Mouse (Mus musculus) mesoderm, embryonic 11.5 days (tissue): Measurements from ENCODE around the gene Celf2.

Experiments
- DNase-seq: peaks from one replicate; pipeline ENCODE4 v3.0.0-alpha.2; 2012; ENCODE audit warnings: low read depth, low spot score

The Celf2 gene

GRCm38 (mm10) chr2:6507071-6507470 lies 1002.3 kb downstream of the Celf2 start:
- no peak for DNase-seq

- DNase-seq: peak; percentile 79
Measured at GRCm38 (mm10) chr2:6505979-6506811, 1003.2 kb downstream of the Celf2 start.

DNA sequence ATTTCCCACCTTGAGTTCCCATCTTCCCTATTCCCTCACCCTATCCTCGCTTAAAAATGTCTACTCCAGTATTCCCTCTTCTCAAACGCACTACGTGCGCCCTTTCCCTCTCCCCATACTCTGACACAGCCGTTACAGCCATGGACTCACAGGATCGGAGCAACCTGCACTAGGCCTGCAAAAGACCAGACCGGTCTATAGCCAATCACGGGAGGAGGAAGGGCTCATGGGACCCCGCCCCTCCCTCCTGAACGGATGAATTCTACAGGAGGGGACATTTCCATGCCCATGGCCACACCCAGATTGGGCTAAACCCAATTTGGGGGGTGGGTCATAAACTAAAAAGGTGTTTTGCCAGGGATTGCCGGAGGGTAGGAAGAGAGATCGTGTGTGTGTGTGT lies 1003.8 kb downstream of the Celf2 start:
- DNase-seq: no peak

DNA sequence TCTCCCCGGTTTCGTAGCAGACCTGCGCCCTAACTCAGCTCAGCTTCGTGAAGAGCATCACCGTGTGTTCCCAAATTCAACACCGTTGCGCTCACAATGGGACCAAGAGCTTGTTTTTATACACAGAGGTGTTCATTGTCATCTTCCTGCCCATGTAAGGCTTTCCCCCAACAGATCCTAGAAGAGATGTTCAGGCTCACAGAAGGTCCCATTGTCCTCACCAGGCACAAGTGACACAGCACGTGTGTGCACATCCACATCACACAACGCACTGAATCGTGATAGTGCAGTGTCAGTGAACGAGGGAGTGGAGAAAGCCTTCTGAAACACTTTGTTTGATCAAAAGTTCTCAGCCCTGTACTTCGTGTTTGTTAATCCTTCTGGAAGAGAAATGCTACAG lies 1011.3 kb downstream of the Celf2 start:
- no peak for DNase-seq

DNA sequence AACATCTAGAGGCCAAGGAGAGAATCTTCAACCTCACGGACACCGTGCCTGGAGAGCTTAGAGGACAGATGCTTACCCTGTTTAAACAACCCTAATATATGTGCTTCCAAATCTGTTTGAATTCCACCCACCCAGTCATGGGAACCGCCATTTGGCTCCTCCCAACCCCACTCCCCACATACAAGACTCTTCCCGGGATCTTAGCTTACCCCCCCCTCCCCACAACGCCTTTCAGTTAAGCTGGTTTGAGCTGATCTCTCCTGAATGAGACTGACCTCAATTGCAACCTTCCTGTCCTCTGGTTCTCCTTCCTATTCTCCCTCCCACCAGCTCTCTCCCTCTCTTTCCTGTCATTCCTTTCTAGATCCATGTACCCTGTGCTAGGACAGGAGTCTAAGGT lies 1011.7 kb downstream of the Celf2 start:
- DNase-seq: no peak

- DNase-seq: no peak
Measured at GRCm38 (mm10) chr2:6493886-6494285, 1015.5 kb downstream of the Celf2 start.

GRCm38 (mm10) chr2:6490870-6491269 lies 1018.5 kb downstream of the Celf2 start:
- DNase-seq: no peak

DNA sequence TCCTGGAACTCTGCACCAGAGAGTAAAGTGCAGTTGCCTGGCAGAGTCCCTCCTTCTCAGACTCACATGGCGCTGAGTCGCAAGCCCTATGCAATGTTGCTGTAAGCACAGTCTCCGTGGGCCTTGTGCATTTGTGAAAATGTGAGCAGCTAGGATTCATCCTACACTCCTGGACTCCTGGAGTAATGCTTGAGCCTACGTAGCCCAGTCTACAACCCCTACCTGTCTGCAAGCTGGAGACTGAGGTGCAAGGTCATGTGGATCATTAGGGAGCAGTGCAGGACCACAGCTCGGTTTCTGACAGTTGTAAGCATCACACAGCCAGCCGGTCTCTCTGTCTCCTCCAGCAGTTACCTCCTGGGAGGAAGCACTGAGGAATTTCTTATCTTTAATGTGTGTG lies 1019.3 kb downstream of the Celf2 start:
- no peak for DNase-seq
